Mouse (Mus musculus): ENCODE data around the gene Tuba1b. TPM values are rescaled to one million over a fixed set of nuclear protein-coding genes. Genes with fewer than 3 reads are reported as not detected.

Tuba1b gene
- 1,314 and 1,433 TPM in 2 replicates for polyA plus RNA-seq (2021; fragmentation: Nextera tagmentation)
- long read RNA-seq, experiment 1, transcript Tuba1b-201 (4 exons, 1,743 nt) = major isoform, 4,816 of 4,985 reads
- long read RNA-seq, experiment 1, partial matches to known transcripts = 151 of 4,985 reads
- long read RNA-seq, experiment 1, other reads (novel, unspliced or antisense) = 18 of 4,985 reads
- long read RNA-seq, experiment 2, transcript Tuba1b-201 (4 exons, 1,743 nt) = major isoform, 1,712 of 1,975 reads
- long read RNA-seq, experiment 2, partial matches to known transcripts = 69 of 1,975 reads
- long read RNA-seq, experiment 2, other reads (novel, unspliced or antisense) = 194 of 1,975 reads

DNA sequence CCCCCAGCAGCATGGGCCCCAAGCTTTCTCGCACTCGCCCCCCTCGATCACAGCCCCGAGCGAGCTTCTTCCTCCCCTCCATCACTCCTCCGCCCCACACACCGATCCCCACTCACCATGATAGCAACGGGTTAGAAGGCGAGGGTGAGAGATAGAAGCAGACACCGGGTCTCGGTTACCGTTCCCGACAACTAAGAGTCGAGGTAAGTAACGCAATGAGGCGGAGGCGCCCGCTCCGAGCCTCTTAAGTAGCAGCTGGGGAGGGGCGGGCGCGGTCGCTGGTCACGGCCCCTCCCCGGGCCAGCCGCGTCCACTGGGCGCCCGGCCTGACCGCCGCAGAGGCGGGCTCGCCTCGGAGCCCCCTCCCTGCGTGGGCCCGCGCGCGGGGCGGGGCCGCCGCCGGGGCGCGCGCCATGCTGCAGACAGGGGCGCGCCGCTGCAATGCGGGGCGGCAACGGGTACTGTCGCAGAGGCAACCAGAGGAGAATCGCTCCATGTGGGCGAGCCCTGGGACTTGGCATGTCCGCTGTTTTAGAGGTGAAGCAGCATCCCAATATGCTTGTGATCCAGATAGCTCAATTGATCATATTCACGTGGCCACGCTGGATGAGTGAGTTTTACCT lies at the start of gene Tuba1b:
Gene Tuba1b (minus strand): TSS at position 349 of the 623 bp plus-strand sequence.

DNA sequence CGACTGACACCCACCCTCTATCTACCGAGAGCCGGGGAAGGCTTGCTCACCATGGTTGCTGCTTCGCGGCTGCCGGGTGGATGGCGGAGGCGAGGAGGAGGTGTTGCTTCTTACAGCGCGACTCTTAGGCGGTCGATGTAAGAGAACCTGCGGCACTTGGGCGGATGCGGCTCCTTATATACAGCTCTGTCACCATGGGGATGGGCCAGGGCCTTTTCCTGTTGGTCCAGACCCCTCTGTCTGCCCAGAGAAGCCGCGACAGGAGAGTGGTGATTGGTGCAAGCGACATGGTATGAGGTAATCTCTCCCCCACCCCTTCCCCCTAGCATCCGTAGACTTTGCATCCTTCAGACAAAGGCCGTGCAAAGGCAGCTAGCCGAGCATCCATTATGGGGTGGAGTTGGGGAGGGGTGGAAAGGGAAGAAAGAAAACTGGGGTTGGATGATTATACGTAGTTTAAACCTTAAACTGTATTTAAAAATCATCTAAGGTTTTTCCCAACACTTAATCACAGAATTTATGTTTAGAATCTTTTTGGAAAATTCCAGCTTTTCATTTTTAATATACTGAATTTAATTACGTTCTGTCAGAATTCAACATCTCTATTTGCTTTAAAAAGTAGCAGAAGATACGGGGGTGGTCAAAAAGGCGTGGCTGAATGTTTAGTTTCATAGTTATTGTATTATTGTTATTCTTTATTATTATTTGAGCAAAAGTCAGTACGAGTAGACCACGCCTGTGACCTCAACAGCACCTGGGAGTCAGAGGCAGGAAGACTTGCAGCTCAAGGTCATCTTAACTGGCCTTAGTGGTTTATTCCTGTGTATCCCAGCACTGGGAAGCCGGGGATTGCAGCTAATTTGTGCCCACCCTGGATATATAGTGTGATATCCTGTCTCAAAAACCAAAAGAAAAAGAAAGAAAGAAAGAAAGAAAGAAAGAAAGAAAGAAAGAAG lies 19.3 kb upstream of the Tuba1b start, which contains the start of the genes Gm49450 and Tuba1a:
Gene Gm49450 (minus strand): TSS at position 151 of the 956 bp plus-strand sequence.
Gene Tuba1a (minus strand): TSS at position 303 of the 956 bp plus-strand sequence.

DNA sequence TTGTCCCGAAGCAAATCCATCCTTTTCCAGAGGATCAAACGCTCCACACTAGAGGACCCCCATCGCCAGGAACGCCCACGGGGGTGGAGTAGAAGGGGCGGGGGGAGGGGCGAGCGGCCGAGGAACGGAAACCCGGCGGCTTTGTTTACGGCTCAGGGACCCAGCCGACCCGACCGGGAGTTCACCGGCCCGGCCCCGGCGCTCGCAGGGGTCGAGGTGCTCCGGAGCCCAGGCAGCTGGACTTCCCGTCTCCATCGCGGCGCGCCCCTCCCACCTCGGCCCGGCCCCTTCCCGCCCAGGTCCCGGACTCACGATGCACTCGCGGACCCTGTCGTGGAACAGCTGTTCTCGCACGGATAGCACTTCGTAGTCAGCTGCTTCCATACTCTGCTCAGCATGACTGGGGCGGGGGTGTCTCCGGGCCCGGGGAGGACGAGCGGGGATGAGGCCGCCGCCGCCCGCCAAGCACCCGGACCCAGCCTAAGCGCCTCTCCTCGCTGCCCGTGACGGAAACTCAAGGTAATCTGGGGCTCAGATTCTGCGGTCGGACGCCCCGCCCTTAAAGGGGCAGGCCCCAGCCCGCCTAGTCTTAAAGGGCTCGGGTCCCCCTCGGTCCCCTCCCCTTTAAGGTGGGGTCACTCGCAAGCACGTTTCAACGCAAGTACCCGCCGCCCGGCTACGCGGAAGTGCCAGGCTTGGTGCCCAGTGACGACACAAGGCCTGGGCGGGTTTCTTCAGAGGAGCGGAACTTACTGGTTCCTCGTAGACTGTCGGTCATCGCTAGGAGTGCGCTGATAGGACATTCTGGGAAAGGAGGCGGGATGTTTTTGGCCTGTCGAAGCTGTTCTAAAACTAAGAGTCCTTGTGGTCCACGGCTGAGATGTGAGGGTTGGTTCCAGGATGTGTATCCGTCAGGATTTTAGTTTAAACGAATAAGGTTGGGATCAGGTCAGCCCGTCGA lies 16.5 kb downstream of the Tuba1b start, which contains the start of gene Lmbr1l:
Gene Lmbr1l (minus strand): TSS at position 694 of the 961 bp plus-strand sequence.

DNA sequence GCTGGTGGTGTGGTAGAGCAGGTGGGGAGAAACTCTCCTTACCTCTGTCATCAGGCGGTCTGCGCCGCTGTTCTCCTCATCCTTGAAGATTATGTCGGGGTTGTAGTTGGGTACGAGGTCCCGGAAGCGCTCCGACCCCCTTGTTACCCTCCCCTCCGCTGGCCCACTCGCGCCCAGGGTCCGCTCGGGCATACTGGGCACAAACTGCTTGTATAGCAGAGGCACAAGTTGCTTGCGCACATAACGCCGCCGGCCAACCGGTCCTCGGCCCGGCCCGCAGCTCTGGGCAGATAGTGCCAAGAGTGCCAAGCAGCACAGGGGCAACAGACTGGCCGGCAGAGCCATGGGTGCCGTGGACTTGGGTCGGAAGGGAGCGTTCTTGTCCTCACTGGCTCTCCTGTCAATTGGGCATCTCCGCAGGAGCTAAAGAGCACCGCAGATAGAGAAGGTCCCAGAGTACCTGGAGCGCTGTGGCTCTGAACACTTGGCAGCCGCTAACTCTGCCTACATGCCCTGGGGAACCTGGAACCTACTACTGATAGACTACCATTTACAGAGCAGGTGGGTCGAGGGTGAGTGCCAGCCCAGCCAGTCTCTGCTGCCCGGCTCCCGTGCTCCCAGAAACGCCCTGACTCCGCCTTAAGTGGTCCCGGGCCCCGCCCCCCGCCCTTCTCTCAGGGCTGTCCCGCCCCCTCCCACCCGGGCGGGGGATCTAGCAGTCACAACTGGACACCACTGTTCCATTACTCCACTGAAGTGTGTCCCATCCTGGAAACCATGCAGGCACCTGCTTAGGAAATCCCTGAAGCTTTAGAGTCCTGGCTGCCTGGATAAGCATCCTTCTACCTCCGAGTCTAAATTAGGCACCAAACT lies 36.2 kb downstream of the Tuba1b start, which contains the start of gene Dhh:
Gene Dhh (minus strand): TSS at position 613 of the 873 bp plus-strand sequence.

DNA sequence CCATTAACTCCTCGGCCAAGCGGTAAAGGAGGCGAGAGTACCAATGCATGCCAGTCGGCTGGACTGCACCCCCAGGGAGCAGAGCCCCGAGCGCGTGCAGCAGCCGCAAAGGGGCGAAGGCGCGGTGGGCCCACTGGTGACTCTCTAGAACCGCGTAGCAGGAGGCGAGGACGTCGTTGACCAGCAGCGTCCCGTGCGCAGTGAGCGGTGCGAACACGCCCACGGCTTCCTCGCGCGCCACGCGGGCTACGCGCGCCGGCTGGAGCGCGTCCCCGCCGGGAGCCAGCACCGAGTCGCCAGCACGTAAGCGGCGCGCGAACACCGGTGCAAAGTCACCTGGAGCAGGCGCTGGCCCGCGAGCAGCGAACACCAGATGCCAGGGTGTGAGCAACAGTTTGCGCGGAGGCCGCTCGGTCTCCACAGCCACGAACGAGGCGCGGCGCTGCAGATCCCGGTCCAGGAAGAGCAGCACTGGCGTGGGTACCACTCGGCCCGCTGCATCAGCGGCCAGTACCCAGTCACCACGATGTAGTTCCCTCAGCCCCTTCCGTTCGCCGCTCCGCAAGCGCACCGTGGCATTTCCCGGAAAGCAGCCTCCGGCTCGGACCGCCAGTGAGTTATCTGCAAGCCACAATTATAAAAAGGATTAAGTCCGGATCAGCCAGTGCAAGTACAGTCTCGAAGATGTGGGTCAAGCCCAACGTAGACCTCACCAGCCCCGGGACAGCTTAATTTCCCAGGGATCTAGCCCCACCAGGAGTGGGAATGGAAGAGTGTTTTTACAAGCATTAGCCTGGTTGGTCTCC lies 40.2 kb downstream of the Tuba1b start, which contains the start of gene Rhebl1:
Gene Rhebl1 (minus strand): TSS at position 601 of the 806 bp plus-strand sequence.

Other genes starting within 250 kb of the Tuba1b start
- gene Ccdc65, start 226.4 kb downstream of the Tuba1b start, polyA plus RNA-seq (2021; fragmentation: Nextera tagmentation) = 8.6 and 9.4 TPM in 2 replicates
- 3.7 and 4.3 TPM in 2 replicates for gene Fkbp11, start 206.4 kb downstream of the Tuba1b start, polyA plus RNA-seq (2021; fragmentation: Nextera tagmentation)
- 83.7 and 260 TPM in 2 replicates for gene Arf3, start 171.4 kb downstream of the Tuba1b start, polyA plus RNA-seq (2021; fragmentation: Nextera tagmentation)
- gene Wnt10b, start 156.4 kb downstream of the Tuba1b start, polyA plus RNA-seq (2021; fragmentation: Nextera tagmentation) = 0.10 TPM in 1 of 2 replicates, not detected in the other
- 0.93 and 1.6 TPM in 2 replicates for gene Wnt1, start 144.7 kb downstream of the Tuba1b start, polyA plus RNA-seq (2021; fragmentation: Nextera tagmentation)
- gene Ddn, start 125.1 kb downstream of the Tuba1b start, polyA plus RNA-seq (2021; fragmentation: Nextera tagmentation) = 59.9 and 75.6 TPM in 2 replicates
- gene Prkag1, start 103.0 kb downstream of the Tuba1b start, polyA plus RNA-seq (2021; fragmentation: Nextera tagmentation) = 67.4 and 70.2 TPM in 2 replicates
- gene Kmt2d, start 63.4 kb downstream of the Tuba1b start, polyA plus RNA-seq (2021; fragmentation: Nextera tagmentation) = 9.8 and 13.0 TPM in 2 replicates
- gene Rhebl1, start 40.0 kb downstream of the Tuba1b start, polyA plus RNA-seq (2021; fragmentation: Nextera tagmentation) = 9.0 and 9.2 TPM in 2 replicates
- 0.10 and 0.11 TPM in 2 replicates for gene Dhh, start 36.0 kb downstream of the Tuba1b start, polyA plus RNA-seq (2021; fragmentation: Nextera tagmentation)
- gene Lmbr1l, start 16.3 kb downstream of the Tuba1b start, polyA plus RNA-seq (2021; fragmentation: Nextera tagmentation) = 1.4 and 1.8 TPM in 2 replicates
- not detected in 2 replicates for gene Gm49450, start 19.0 kb upstream of the Tuba1b start, polyA plus RNA-seq (2021; fragmentation: Nextera tagmentation)
- gene Tuba1a, start 19.1 kb upstream of the Tuba1b start, polyA plus RNA-seq (2021; fragmentation: Nextera tagmentation) = 2,725 and 3,450 TPM in 2 replicates
- 2.0 and 2.2 TPM in 2 replicates for gene Tuba1c, start 95.3 kb upstream of the Tuba1b start, polyA plus RNA-seq (2021; fragmentation: Nextera tagmentation)
- 1.9 and 2.1 TPM in 2 replicates for gene Prph, start 120.6 kb upstream of the Tuba1b start, polyA plus RNA-seq (2021; fragmentation: Nextera tagmentation)
- gene Troap, start 140.0 kb upstream of the Tuba1b start, polyA plus RNA-seq (2021; fragmentation: Nextera tagmentation) = 0.09 TPM in 1 of 2 replicates, not detected in the other
- gene C1ql4, start 153.3 kb upstream of the Tuba1b start, polyA plus RNA-seq (2021; fragmentation: Nextera tagmentation) = not detected in 2 replicates
- 0.32 TPM in 1 of 2 replicates, not detected in the other for gene Dnajc22, start 158.6 kb upstream of the Tuba1b start, polyA plus RNA-seq (2021; fragmentation: Nextera tagmentation)
- 5.8 and 7.5 TPM in 2 replicates for gene Spats2, start 191.4 kb upstream of the Tuba1b start, polyA plus RNA-seq (2021; fragmentation: Nextera tagmentation)